Mouse (Mus musculus) cerebellum, adult 2 months (tissue): ENCODE data around the gene Rnaseh2c.

ENCODE experiments used
- CTCF ChIP-seq: fragments of 200-500 bp; IDR thresholded peaks from 2 replicates; pipeline ENCODE4 v1.5.1; 2011; ENCODE audit warnings: low read depth, mild to moderate bottlenecking, control low read depth, low read length, moderate library complexity, borderline replicate concordance; ENCODE audit not compliant: insufficient read depth
- POLR2A ChIP-seq: fragments of 200-500 bp; IDR thresholded peaks from 2 replicates; pipeline ENCODE4 v1.6.1; 2011; ENCODE audit warnings: low read length, control low read depth, borderline replicate concordance; ENCODE audit not compliant: insufficient read depth

- TF ChIP-seq CTCF: no peak
- no peak for TF ChIP-seq POLR2A
Measured at GRCm38 (mm10) chr19:5591888-5592287, 9.8 kb upstream of the Rnaseh2c start.
